Mouse (Mus musculus) cerebellum, adult 2 months (tissue): ENCODE measurements around the gene Fam53b.

ENCODE experiments used
- CTCF ChIP-seq: fragments of 200-500 bp; IDR thresholded peaks from 2 replicates; pipeline ENCODE4 v1.5.1; 2011; ENCODE audit warnings: low read depth, mild to moderate bottlenecking, control low read depth, low read length, moderate library complexity, borderline replicate concordance; ENCODE audit not compliant: insufficient read depth
- POLR2A ChIP-seq: fragments of 200-500 bp; IDR thresholded peaks from 2 replicates; pipeline ENCODE4 v1.6.1; 2011; ENCODE audit warnings: low read length, control low read depth, borderline replicate concordance; ENCODE audit not compliant: insufficient read depth

- no peak for TF ChIP-seq CTCF
- TF ChIP-seq POLR2A = no peak
Observed at GRCm38 (mm10) chr7:132759405-132759891, 54.2 kb downstream of the Fam53b start.
